In genomic region chr5:119107898-119108297, GRCm38 (mm10) we compare ENCODE assay signal across 19 mouse cellular contexts.
"Had no signal": no experiment of that assay in that cellular context is flagged by ENCODE, and none has a peak within 500 bp of the region (broad histone marks: within the 10 kb centered on the region; RNA-seq: fewer than 3 reads in every experiment).

No protein-coding gene starts in this region.

- H3K36me3 ChIP-seq: lung, embryonic 15.5 days; midbrain, embryonic 10.5 days; midbrain, embryonic 12.5 days; neural tube, embryonic 12.5 days; stomach, embryonic 15.5 days had no signal

- H3K9ac ChIP-seq: liver, postnatal 0 days; lung, embryonic 15.5 days; midbrain, embryonic 12.5 days; neural tube, embryonic 12.5 days; stomach, embryonic 15.5 days had no signal

- H3K27me3 ChIP-seq: lung, embryonic 15.5 days; megakaryocyte, embryonic 14.5 days; neural tube, embryonic 12.5 days; stomach, embryonic 15.5 days had no signal

- H3K27ac ChIP-seq: lung, embryonic 15.5 days; macrophage; midbrain, embryonic 10.5 days; midbrain, embryonic 12.5 days; neural tube, embryonic 12.5 days; stomach, embryonic 15.5 days; stomach, postnatal 0 days had no signal

- H3K4me2 ChIP-seq: lung, embryonic 15.5 days; midbrain, embryonic 12.5 days; neural tube, embryonic 12.5 days; stomach, embryonic 15.5 days had no signal

- ATAC-seq: liver, postnatal 0 days; lung, postnatal 0 days; midbrain, embryonic 16.5 days had no signal

- H3K4me1 ChIP-seq: lung, embryonic 15.5 days; megakaryocyte, embryonic 14.5 days; midbrain, embryonic 12.5 days; neural tube, embryonic 12.5 days had no signal

- H3K9me3 ChIP-seq: lung, embryonic 15.5 days; midbrain, embryonic 10.5 days; midbrain, embryonic 12.5 days; neural tube, embryonic 12.5 days; stomach, embryonic 15.5 days had no signal

- H3K4me3 ChIP-seq: lung, embryonic 15.5 days; megakaryocyte, embryonic 14.5 days; midbrain, embryonic 10.5 days; midbrain, embryonic 12.5 days; neural tube, embryonic 12.5 days; stomach, embryonic 15.5 days had no signal

- DNase-seq: liver, postnatal 0 days; lung, adult 2 months; lung, postnatal 14 days; lung, postnatal 36 days; midbrain, embryonic 14.5 days; right cerebral cortex, postnatal 14 days; thymus, adult 2 months; thymus, postnatal 25 days; thymus, postnatal 4 days had no signal
